Mouse (Mus musculus) kidney, adult 2 months (tissue): ENCODE measurements around the gene Apof. TPM values are rescaled to one million over a fixed set of nuclear protein-coding genes. Genes with fewer than 3 reads are reported as not detected.

Experiments used
- DNase-seq: peaks from one replicate; pipeline ENCODE4 v3.0.0; 2021
- H3K27ac ChIP-seq: fragments of 200-500 bp; 2 replicates; pipeline ENCODE4 v1.5.1; 2012; ENCODE audit warnings: low read depth, low read length, control low read depth, inconsistent platforms; ENCODE audit not compliant: insufficient read depth
- H3K27me3 ChIP-seq: fragments of 200-500 bp; replicated peaks from 2 replicates; pipeline ENCODE4 v1.6.1; 2012; ENCODE audit warnings: mild to moderate bottlenecking, moderate library complexity, low read length, inconsistent platforms; ENCODE audit not compliant: control insufficient read depth, insufficient read depth
- H3K36me3 ChIP-seq: fragments of 200-500 bp; 2 replicates; pipeline ENCODE4 v1.6.1; 2012; ENCODE audit warnings: mild to moderate bottlenecking, moderate library complexity, low read length, inconsistent platforms; ENCODE audit not compliant: control insufficient read depth, insufficient read depth
- H3K4me1 ChIP-seq: fragments of 200-500 bp; 2 replicates; pipeline ENCODE4 v1.6.1; 2011; ENCODE audit warnings: low read length; ENCODE audit not compliant: control insufficient read depth, insufficient read depth
- H3K4me3 ChIP-seq: fragments of 200-500 bp; 2 replicates; pipeline ENCODE4 v1.5.1; 2011; ENCODE audit warnings: mild to moderate bottlenecking, low read depth, low read length, control low read depth; ENCODE audit not compliant: insufficient read depth
- CTCF ChIP-seq: fragments of 200-500 bp; conservative IDR thresholded peaks from 2 replicates; pipeline ENCODE4 v1.5.1; 2011; ENCODE audit warnings: low read depth, mild to moderate bottlenecking, control low read depth, low read length, moderate library complexity, mixed read lengths; ENCODE audit not compliant: insufficient read depth, insufficient read length
- POLR2A ChIP-seq: fragments of 200-500 bp; IDR thresholded peaks from one replicate; pipeline ENCODE4 v1.6.1; 2011; ENCODE audit warnings: low read depth, low read length, control low read depth
- WGBS: fragments of 180-500 bp; shearing (Covaris S2); methylation state at CpG from one replicate; pipeline ENCODE4 v1.1.7; 2018; 5-methylcytosine and 5-hydroxymethylcytosine counted together
- polyA plus RNA-seq: library from polyadenylated mRNA; depleted of rRNA; stranded (reverse); fragments of >200 nt; gene quantifications from 2 replicates; pipeline ENCODE4 v1.2.3, GENCODE M21; 2012

The Apof gene
- polyA plus RNA-seq, 1 experiment = 0.08 TPM

GRCm38 (mm10) chr10:128231146-128231545 is 37.3 kb upstream of the Apof start:
- TF ChIP-seq CTCF = no peak
- no peak for TF ChIP-seq POLR2A
- H3K27ac ChIP-seq = no peak overlapping the region
- no peaks in the 10 kb centered on the region for H3K27me3 ChIP-seq
- H3K4me3 ChIP-seq = no peak overlapping the region
- H3K36me3 ChIP-seq = no peaks in the 10 kb centered on the region
- DNase-seq = no peak
- H3K4me1 ChIP-seq = no peaks in the 10 kb centered on the region
- WGBS = 9% methylated on average over 5 of the region's 5 CpGs

GRCm38 (mm10) chr10:128231697-128232419 is 36.6 kb upstream of the Apof start, which contains the start of gene Timeless:
Timeless (plus strand) TSS chr10:128232065.
- WGBS = under 1% methylated on average over 58 of the region's 58 CpGs
- Histone ChIP-seq H3K4me1 (no peaks in the 10 kb centered on the region), H3K27me3 (no peaks in the 10 kb centered on the region), H3K36me3 (no peaks in the 10 kb centered on the region), H3K27ac (peak within 1 kb of the TSS; percentile 91), H3K4me3 (peak within 1 kb of the TSS; percentile 98)
- peak; percentile 90 for DNase-seq
- peak; percentile 24 for TF ChIP-seq POLR2A
- no peak for TF ChIP-seq CTCF

- WGBS = 0% methylated on average over 14 of the region's 14 CpGs
- Histone ChIP-seq H3K36me3 (no peaks in the 10 kb centered on the region), H3K4me1 (no peaks in the 10 kb centered on the region), H3K4me3 (peak overlapping the region; percentile 98), H3K27ac (peak overlapping the region; percentile 91), H3K27me3 (no peaks in the 10 kb centered on the region)
- peak; percentile 86 for DNase-seq
- peak; percentile 90 for TF ChIP-seq CTCF
- TF ChIP-seq POLR2A = no peak
Measured at GRCm38 (mm10) chr10:128232420-128232985, 36.0 kb upstream of the Apof start.

- Histone ChIP-seq H3K36me3 (no peaks in the 10 kb centered on the region), H3K4me1 (no peaks in the 10 kb centered on the region), H3K27me3 (no peaks in the 10 kb centered on the region), H3K4me3 (no peak overlapping the region), H3K27ac (no peak overlapping the region)
- DNase-seq = no peak
- TF ChIP-seq POLR2A (no peak), CTCF (no peak)
- WGBS = 75% methylated on average over 4 of the region's 4 CpGs
Measured at GRCm38 (mm10) chr10:128236321-128236720, 32.1 kb upstream of the Apof start.

- TF ChIP-seq CTCF = no peak
- TF ChIP-seq POLR2A = no peak
- DNase-seq = peak; percentile 45
- no peaks in the 10 kb centered on the region for H3K4me1 ChIP-seq
- H3K4me3 ChIP-seq = no peak overlapping the region
- H3K27me3 ChIP-seq = no peaks in the 10 kb centered on the region
- H3K36me3 ChIP-seq = no peaks in the 10 kb centered on the region
- H3K27ac ChIP-seq = no peak overlapping the region
- 70% methylated on average over 15 of the region's 15 CpGs for WGBS
Measured at GRCm38 (mm10) chr10:128237807-128238480, 30.5 kb upstream of the Apof start.

GRCm38 (mm10) chr10:128239140-128239539 is 29.3 kb upstream of the Apof start:
- DNase-seq = no peak
- WGBS = 98% methylated on average over 4 of the region's 4 CpGs
- TF ChIP-seq POLR2A (no peak), CTCF (no peak)
- Histone ChIP-seq H3K27me3 (no peaks in the 10 kb centered on the region), H3K27ac (no peak overlapping the region), H3K36me3 (no peaks in the 10 kb centered on the region), H3K4me1 (no peaks in the 10 kb centered on the region), H3K4me3 (no peak overlapping the region)

- 93% methylated on average over 18 of the region's 18 CpGs for WGBS
- H3K27me3 ChIP-seq = no peaks in the 10 kb centered on the region
- no peak overlapping the region for H3K4me3 ChIP-seq
- TF ChIP-seq POLR2A = no peak
- TF ChIP-seq CTCF = no peak
- no peaks in the 10 kb centered on the region for H3K36me3 ChIP-seq
- no peak for DNase-seq
- no peak overlapping the region for H3K27ac ChIP-seq
- H3K4me1 ChIP-seq = no peaks in the 10 kb centered on the region
Measured at GRCm38 (mm10) chr10:128240131-128240530, 28.3 kb upstream of the Apof start.
